Mouse (Mus musculus) ES-E14 (cell line): ENCODE measurements around the gene Arl4a. TPM values are rescaled to one million over a fixed set of nuclear protein-coding genes. Genes with fewer than 3 reads are reported as not detected.

Source experiments
- DNase-seq: peaks from one replicate; pipeline ENCODE4 v3.0.0-alpha.2; 2013; ENCODE audit warnings: low read depth, low spot score
- H3K27ac ChIP-seq: 2 replicates; pipeline ENCODE4 v1.5.1; 2012; ENCODE audit warnings: low read depth, mild to moderate bottlenecking, low read length, moderate library complexity, mixed read lengths; ENCODE audit not compliant: poor library complexity, insufficient read depth, severe bottlenecking
- H3K36me3 ChIP-seq: 2 replicates; pipeline ENCODE4 v1.6.1; 2012; ENCODE audit warnings: mild to moderate bottlenecking, low read length, moderate library complexity, mixed read lengths; ENCODE audit not compliant: control insufficient read depth, poor library complexity, insufficient read depth, severe bottlenecking
- H3K4me1 ChIP-seq, 2 experiments: fragments of 150-350 bp in 1 of 2; sonication (generic) in 1 of 2; 2 replicates each; pipeline ENCODE4 v1.6.1; 2012; ENCODE audit warnings: low read length in 2 of 2, mild to moderate bottlenecking in 1 of 2, mixed read lengths in 1 of 2; ENCODE audit not compliant: control insufficient read depth in 2 of 2, insufficient read depth in 2 of 2, poor library complexity in 1 of 2
- H3K4me3 ChIP-seq, 2 experiments: fragments of 150-350 bp in 1 of 2; sonication (generic) in 1 of 2; 2 replicates each; pipeline ENCODE4 v1.5.1; 2012; ENCODE audit warnings: low read length in 2 of 2, low read depth in 1 of 2, mild to moderate bottlenecking in 1 of 2, mixed read lengths in 1 of 2; ENCODE audit not compliant: insufficient read depth in 1 of 2, poor library complexity in 1 of 2, severe bottlenecking in 1 of 2
- H3K9ac ChIP-seq: 2 replicates; pipeline ENCODE4 v1.6.1; 2012; ENCODE audit warnings: low read depth, mild to moderate bottlenecking, low read length, mixed read lengths; ENCODE audit not compliant: poor library complexity, insufficient read depth, severe bottlenecking
- H3K9me3 ChIP-seq: fragments of 150-350 bp; sonication (generic); 2 replicates; pipeline ENCODE4 v1.6.1; 2012; ENCODE audit warnings: low read depth, mild to moderate bottlenecking, low read length; ENCODE audit not compliant: control insufficient read depth, insufficient read depth
- CHD2 ChIP-seq: IDR thresholded peaks from 2 replicates; pipeline ENCODE4 v1.6.1; 2014; ENCODE audit warnings: mild to moderate bottlenecking, low read depth, low read length, inconsistent platforms
- HCFC1 ChIP-seq: IDR thresholded peaks from 2 replicates; pipeline ENCODE4 v1.6.1; 2012; ENCODE audit warnings: low read length, inconsistent platforms, borderline replicate concordance; ENCODE audit not compliant: insufficient read depth
- MAFK ChIP-seq: IDR thresholded peaks from 2 replicates; pipeline ENCODE4 v1.6.1; 2014; ENCODE audit warnings: mild to moderate bottlenecking, low read depth, low read length, inconsistent platforms; ENCODE audit not compliant: insufficient read depth
- ZC3H11A ChIP-seq: IDR thresholded peaks from 2 replicates; pipeline ENCODE4 v1.6.1; 2012; ENCODE audit warnings: low read depth, mild to moderate bottlenecking, inconsistent platforms, low read length, borderline replicate concordance
- ZNF384 ChIP-seq: IDR thresholded peaks from 2 replicates; pipeline ENCODE4 v1.6.1; 2012; ENCODE audit warnings: low read depth, low read length, inconsistent platforms
- in situ Hi-C, 2 experiments: fragments of 600-800 bp; cut with MboI; formaldehyde crosslinking; loops; one replicate each; pipeline ENCODE4 v1.15.1; 2025; ENCODE audit warnings: low sequenced_read_pairs in 2 of 2, inconsistent platforms in 1 of 2; ENCODE audit not compliant: unreplicated experiment in 2 of 2
- total RNA-seq: library from RNA; depleted of rRNA; stranded (reverse); fragments of 300-350 nt; gene quantifications from 2 replicates; pipeline ENCODE4 v1.2.3, GENCODE M21; 2012

Gene Arl4a
- total RNA-seq, 1 experiment: 20.2 TPM

DNA sequence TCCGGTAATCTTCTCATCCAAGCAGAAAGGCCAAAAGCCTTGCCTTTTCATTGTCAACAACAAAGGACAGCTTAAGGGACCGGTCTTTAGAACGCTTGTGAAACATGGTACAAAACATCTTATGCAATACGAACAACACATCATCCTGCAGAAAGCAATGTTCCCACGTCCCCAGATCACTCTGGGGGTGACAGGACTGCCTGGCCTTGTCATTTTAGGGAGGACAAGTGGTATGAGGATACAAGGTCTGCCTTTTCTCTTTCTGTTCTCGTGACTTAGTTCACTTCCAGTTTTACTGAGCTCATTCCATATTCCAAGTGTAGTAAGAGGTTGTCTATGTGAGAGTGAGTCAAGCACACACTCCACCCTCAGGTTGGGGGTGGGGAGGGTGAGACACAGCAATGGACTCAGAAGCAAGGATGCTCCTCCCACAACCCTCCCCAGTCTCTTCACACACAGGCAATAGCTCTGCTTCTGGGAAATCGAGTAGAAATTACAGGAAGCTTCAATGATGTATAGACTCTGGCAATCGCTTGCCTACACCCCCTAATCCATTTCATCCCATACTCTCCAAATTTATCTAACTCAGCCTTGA, 59.7 kb downstream of the Arl4a start:
- H3K27ac ChIP-seq: no peak overlapping the region
- in situ Hi-C loops: no loop called here
- no peak overlapping the region for H3K9ac ChIP-seq
- H3K4me1 ChIP-seq: no peaks in the 10 kb centered on the region
- no peaks in the 10 kb centered on the region for H3K36me3 ChIP-seq
- H3K9me3 ChIP-seq: no peaks in the 10 kb centered on the region
- TF ChIP-seq HCFC1 (no peak), CHD2 (no peak), ZNF384 (no peak), ZC3H11A (no peak), MAFK (no peak)
- DNase-seq: no peak
- H3K4me3 ChIP-seq: no peak overlapping the region

- Histone ChIP-seq H3K4me1 (no peaks in the 10 kb centered on the region), H3K9ac (no peak overlapping the region), H3K36me3 (no peaks in the 10 kb centered on the region), H3K9me3 (no peaks in the 10 kb centered on the region), H3K27ac (no peak overlapping the region), H3K4me3 (no peak overlapping the region)
- no peak for TF ChIP-seq HCFC1
- no peak for TF ChIP-seq ZC3H11A
- TF ChIP-seq CHD2: no peak
- TF ChIP-seq ZNF384: no peak
- no peak for TF ChIP-seq MAFK
- in situ Hi-C loops: no loop called here
- no peak for DNase-seq
Measured at GRCm38 (mm10) chr12:39976426-39976825, 61.4 kb downstream of the Arl4a start.

GRCm38 (mm10) chr12:39975829-39976340, 61.9 kb downstream of the Arl4a start:
- DNase-seq: no peak
- Histone ChIP-seq H3K27ac (no peak overlapping the region), H3K9ac (no peak overlapping the region)

GRCm38 (mm10) chr12:39974977-39975583, 62.7 kb downstream of the Arl4a start:
- H3K4me1 ChIP-seq: no peaks in the 10 kb centered on the region
- H3K27ac ChIP-seq: no peak overlapping the region
- no peaks in the 10 kb centered on the region for H3K36me3 ChIP-seq
- no peak overlapping the region for H3K4me3 ChIP-seq
- in situ Hi-C loops: no loop called here
- TF ChIP-seq HCFC1 (no peak), CHD2 (no peak), ZC3H11A (no peak), MAFK (no peak), ZNF384 (no peak)
- H3K9ac ChIP-seq: no peak overlapping the region
- DNase-seq: no peak
- H3K9me3 ChIP-seq: no peaks in the 10 kb centered on the region

More at GRCm38 (mm10) chr12:39975829-39976340, 61.9 kb downstream of the Arl4a start:
- H3K36me3 ChIP-seq: no peaks in the 10 kb centered on the region
- in situ Hi-C loops: no loop called here
- H3K9me3 ChIP-seq: no peaks in the 10 kb centered on the region
- H3K4me1 ChIP-seq: no peaks in the 10 kb centered on the region
- H3K4me3 ChIP-seq: no peak overlapping the region
- TF ChIP-seq CHD2 (no peak), HCFC1 (no peak), MAFK (no peak), ZNF384 (no peak), ZC3H11A (no peak)
